Mouse (Mus musculus) myocyte (in vitro differentiated cells): ENCODE results near the gene Tmc6. TPM values are rescaled to one million over a fixed set of nuclear protein-coding genes. Genes with fewer than 3 reads are reported as not detected.

Experiments
- H3K27me3 ChIP-seq: one replicate; pipeline ENCODE4 v1.6.1; 2011; ENCODE audit not compliant: control insufficient read depth, insufficient read depth, insufficient read length
- H3K36me3 ChIP-seq: one replicate; pipeline ENCODE4 v1.6.1; 2011; ENCODE audit not compliant: control insufficient read depth, insufficient read depth
- H3K4me2 ChIP-seq: one replicate; pipeline ENCODE4 v1.6.1; 2011; ENCODE audit warnings: low read depth, control low read depth
- H3K4me3 ChIP-seq: one replicate; pipeline ENCODE4 v1.5.1; 2011; ENCODE audit warnings: mild to moderate bottlenecking, control low read depth, moderate library complexity
- H3K79me2 ChIP-seq: one replicate; pipeline ENCODE4 v1.6.1; 2011; ENCODE audit not compliant: control insufficient read depth, insufficient read depth
- H3ac ChIP-seq: one replicate; pipeline ENCODE4 v1.6.1; 2011; ENCODE audit not compliant: control insufficient read depth, insufficient read length
- CEBPB ChIP-seq: IDR thresholded peaks from 2 replicates; pipeline ENCODE4 v1.6.1; 2011; ENCODE audit warnings: mild to moderate bottlenecking, moderate library complexity; ENCODE audit not compliant: poor library complexity, insufficient read depth, severe bottlenecking
- E2F4 ChIP-seq: IDR thresholded peaks from one replicate; pipeline ENCODE4 v1.6.1; 2011; ENCODE audit warnings: mild to moderate bottlenecking, control low read depth, moderate library complexity; ENCODE audit not compliant: insufficient read depth
- MAX ChIP-seq: IDR thresholded peaks from one replicate; pipeline ENCODE4 v1.6.1; 2011; ENCODE audit warnings: low read depth, mild to moderate bottlenecking, control low read depth
- MYOD1 ChIP-seq, 3 experiments: IDR thresholded peaks; one replicate each; pipeline ENCODE4 v1.6.1; 2011; ENCODE audit warnings: control low read depth in 2 of 3, low read depth in 2 of 3, mild to moderate bottlenecking in 2 of 3, moderate library complexity in 1 of 3; ENCODE audit not compliant: insufficient read length in 2 of 3, control insufficient read depth in 1 of 3
- MYOG ChIP-seq, 3 experiments: IDR thresholded peaks; one replicate each; pipeline ENCODE4 v1.6.1; 2011; ENCODE audit warnings: control low read depth in 2 of 3, low read depth in 2 of 3, mild to moderate bottlenecking in 2 of 3; ENCODE audit not compliant: insufficient read length in 2 of 3, control insufficient read depth in 1 of 3, insufficient read depth in 1 of 3
- POLR2A ChIP-seq: IDR thresholded peaks from one replicate; pipeline ENCODE4 v1.6.1; 2011; ENCODE audit warnings: low read depth, mild to moderate bottlenecking, control low read depth, moderate library complexity; ENCODE audit not compliant: insufficient read length
- POLR2AphosphoS2 ChIP-seq: IDR thresholded peaks from one replicate; pipeline ENCODE4 v1.6.1; 2011; ENCODE audit warnings: low read depth, control low read depth; ENCODE audit not compliant: insufficient read length
- REST ChIP-seq: IDR thresholded peaks from one replicate; pipeline ENCODE4 v1.6.1; 2011; ENCODE audit warnings: mild to moderate bottlenecking, control low read depth, moderate library complexity; ENCODE audit not compliant: insufficient read depth, insufficient read length
- SRF ChIP-seq: IDR thresholded peaks from one replicate; pipeline ENCODE4 v1.6.1; 2011; ENCODE audit warnings: low read depth; ENCODE audit not compliant: control insufficient read depth, insufficient read length
- TCF12 ChIP-seq: IDR thresholded peaks from one replicate; pipeline ENCODE4 v1.6.1; 2011; ENCODE audit warnings: mild to moderate bottlenecking, control low read depth; ENCODE audit not compliant: poor library complexity, insufficient read depth, severe bottlenecking
- TCF3 ChIP-seq: IDR thresholded peaks from one replicate; pipeline ENCODE4 v1.6.1; 2011; ENCODE audit warnings: low read depth, control low read depth; ENCODE audit not compliant: insufficient read length
- USF1 ChIP-seq: IDR thresholded peaks from one replicate; pipeline ENCODE4 v1.6.1; 2011; ENCODE audit warnings: low read depth, mild to moderate bottlenecking, control low read depth, moderate library complexity
- polyA plus RNA-seq: library from polyadenylated mRNA; unstranded; fragments of >200 nt; fragmentation: generic; extraction: Trizol; gene quantifications from one replicate; pipeline ENCODE4 v1.2.1, GENCODE M21; 2012; ENCODE audit warnings: missing spikeins

Tmc6 gene
- polyA plus RNA-seq, 1 experiment: 51.9 TPM

DNA sequence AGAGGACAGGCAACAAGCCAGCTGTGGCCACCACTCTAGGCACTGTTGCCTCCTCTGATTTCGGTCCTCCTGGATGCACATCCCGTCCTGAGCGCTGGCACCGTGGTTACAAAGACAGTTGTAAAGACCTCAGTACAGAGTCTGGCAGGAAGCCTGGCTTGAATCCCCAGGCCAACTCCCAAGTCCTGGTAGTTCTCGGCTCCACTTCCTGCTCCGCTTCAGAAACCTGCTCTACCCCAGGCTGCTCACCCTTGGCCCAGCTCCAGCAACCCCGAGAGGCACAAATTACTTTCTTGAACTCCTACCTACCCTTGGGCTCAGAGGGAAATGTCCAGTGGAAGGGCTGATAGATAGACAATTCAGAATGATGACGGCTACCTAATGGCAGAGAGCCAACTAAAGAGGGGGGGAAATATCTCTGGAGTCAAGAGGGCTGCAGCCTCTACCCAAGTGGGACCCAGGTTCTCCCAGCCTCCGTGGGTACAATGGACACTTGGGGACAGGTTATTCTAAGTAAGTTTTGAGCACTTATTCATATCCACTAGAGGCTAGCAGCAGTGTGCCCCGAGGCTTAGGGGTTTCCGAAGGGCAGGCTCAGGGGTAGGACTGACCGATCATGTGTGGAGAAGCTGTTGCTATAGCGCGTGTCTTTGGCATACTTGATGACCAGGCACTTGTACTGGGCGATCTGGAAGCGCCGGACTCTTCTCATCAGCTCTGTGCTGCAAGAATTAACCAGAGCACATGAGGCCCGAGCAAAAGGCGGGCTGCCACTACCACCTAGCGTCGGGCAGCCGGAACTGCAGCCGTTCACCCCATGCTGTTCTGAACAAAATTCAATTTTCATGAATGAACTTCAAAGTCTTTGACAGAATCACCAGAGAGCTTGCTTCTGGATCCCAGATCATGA, 42.3 kb upstream of the Tmc6 start:
- no peak overlapping the region for H3ac ChIP-seq

DNA sequence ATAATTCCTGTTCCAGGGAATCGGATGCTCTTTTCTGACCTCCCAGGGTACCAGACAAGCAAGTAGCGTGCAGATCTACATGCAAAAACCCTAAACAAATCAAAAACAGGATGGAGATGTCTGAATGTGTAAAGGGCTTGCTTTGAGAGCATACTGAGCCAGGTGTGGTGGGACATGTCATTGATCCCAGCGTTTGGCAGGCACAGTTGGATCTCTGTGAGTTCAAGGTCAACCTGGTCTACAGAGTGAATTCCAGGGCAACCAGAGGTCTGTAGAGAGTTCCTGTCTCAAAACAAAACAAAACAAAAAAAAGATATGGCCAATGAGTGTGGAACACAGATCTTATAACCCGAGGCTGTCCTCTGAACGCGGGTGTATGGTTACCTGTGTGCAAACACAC, 41.4 kb upstream of the Tmc6 start:
- peak overlapping the region; percentile 94 for H3K4me2 ChIP-seq
- peaks cover 11% of the 10 kb centered on the region for H3K36me3 ChIP-seq
- H3K4me3 ChIP-seq: peak overlapping the region; percentile 45
- no peak for TF ChIP-seq REST
- TF ChIP-seq SRF: no peak
- no peak for TF ChIP-seq USF1
- TF ChIP-seq E2F4: no peak
- TF ChIP-seq POLR2AphosphoS2: no peak
- TF ChIP-seq CEBPB: no peak
- TF ChIP-seq POLR2A: no peak
- TF ChIP-seq MAX: no peak
- TF ChIP-seq MYOD1 (IDR thresholded peaks at IDR 0.05; ENCODE audit: control insufficient read depth in 1 of 3, insufficient read length in 2 of 3, low read depth in 2 of 3): no peak
- no peak for TF ChIP-seq TCF12
- no peak for TF ChIP-seq TCF3
- TF ChIP-seq MYOG (IDR thresholded peaks at IDR 0.05; ENCODE audit: control insufficient read depth in 1 of 3, insufficient read depth in 1 of 3, insufficient read length in 2 of 3, low read depth in 2 of 3): no peak
- no peaks in the 10 kb centered on the region for H3K27me3 ChIP-seq
- peaks cover 44% of the 10 kb centered on the region for H3K79me2 ChIP-seq
- H3ac ChIP-seq: no peak overlapping the region

More for the DNA sequence above, 42.3 kb upstream of the Tmc6 start:
- Histone ChIP-seq H3K4me3 (peak overlapping the region; percentile 45), H3K79me2 (peaks cover 36% of the 10 kb centered on the region), H3K4me2 (peak overlapping the region; percentile 94), H3K36me3 (peaks cover 7% of the 10 kb centered on the region), H3K27me3 (no peaks in the 10 kb centered on the region)
- TF ChIP-seq MYOG (IDR thresholded peaks at IDR 0.05; ENCODE audit: control insufficient read depth in 1 of 3, insufficient read depth in 1 of 3, insufficient read length in 2 of 3, low read depth in 2 of 3) (no peak), MYOD1 (IDR thresholded peaks at IDR 0.05; ENCODE audit: control insufficient read depth in 1 of 3, insufficient read length in 2 of 3, low read depth in 2 of 3) (peak in 1 of 3 experiments; percentile 13), POLR2A (peak; percentile 25), MAX (no peak), POLR2AphosphoS2 (peak; percentile 57)

DNA sequence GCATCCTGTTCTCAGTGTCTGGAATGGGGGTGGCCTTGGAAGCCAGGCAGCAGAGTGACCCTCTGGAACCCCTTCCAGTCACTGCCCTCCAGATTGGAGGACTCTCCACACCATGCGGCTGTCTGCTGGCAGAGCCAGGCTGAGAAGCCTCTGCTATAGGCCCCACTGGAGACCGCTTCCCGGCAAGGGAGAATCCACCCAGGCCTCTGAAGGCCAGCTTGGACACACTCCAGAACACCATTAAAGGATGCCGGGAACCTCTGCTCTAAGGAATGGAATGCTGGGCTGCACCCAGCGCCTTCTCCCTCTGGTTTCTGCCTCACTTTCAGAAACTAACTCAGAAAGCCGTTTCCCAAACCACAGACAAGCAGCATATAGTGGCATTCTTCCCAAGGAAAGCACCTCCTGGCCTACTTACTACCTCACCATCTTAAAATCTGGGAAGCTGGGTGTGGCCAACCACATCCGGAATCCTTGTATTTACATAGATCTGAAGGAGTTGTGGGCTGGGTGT, 40.8 kb upstream of the Tmc6 start:
- Histone ChIP-seq H3K79me2 (peaks cover 49% of the 10 kb centered on the region), H3K4me3 (no peak overlapping the region), H3ac (no peak overlapping the region), H3K27me3 (no peaks in the 10 kb centered on the region), H3K36me3 (peaks cover 17% of the 10 kb centered on the region), H3K4me2 (peak overlapping the region; percentile 94)
- TF ChIP-seq POLR2A (peak; percentile 29), REST (no peak), MYOG (IDR thresholded peaks at IDR 0.05; ENCODE audit: control insufficient read depth in 1 of 3, insufficient read depth in 1 of 3, insufficient read length in 2 of 3, low read depth in 2 of 3) (no peak), USF1 (no peak), E2F4 (no peak), CEBPB (no peak), POLR2AphosphoS2 (peak; percentile 61), TCF3 (no peak), TCF12 (no peak)

DNA sequence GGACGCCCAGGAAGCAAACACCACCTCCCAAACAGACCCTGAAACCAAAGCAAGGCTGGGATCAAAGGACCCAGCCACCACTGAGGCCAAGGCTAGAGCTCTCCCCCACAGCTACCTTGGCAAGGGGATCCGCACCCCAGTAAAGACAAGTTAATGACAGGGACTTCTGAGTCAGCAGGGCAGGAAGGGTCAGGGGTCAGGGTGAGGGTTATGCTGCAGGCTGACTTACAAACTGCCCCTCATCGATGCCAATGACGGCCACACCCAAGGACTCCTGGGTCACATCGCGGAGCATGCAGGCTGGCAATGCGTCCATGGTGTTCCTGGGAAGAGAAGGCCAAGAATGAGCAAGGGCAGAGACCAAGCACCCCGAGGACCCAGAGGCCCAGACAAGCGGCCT, 39.9 kb upstream of the Tmc6 start:
- TF ChIP-seq MYOG (IDR thresholded peaks at IDR 0.05; ENCODE audit: control insufficient read depth in 1 of 3, insufficient read depth in 1 of 3, insufficient read length in 2 of 3, low read depth in 2 of 3): no peak
- TF ChIP-seq USF1: no peak
- no peak for TF ChIP-seq SRF
- TF ChIP-seq TCF12: no peak
- TF ChIP-seq MYOD1 (IDR thresholded peaks at IDR 0.05; ENCODE audit: control insufficient read depth in 1 of 3, insufficient read length in 2 of 3, low read depth in 2 of 3): no peak
- peak; percentile 65 for TF ChIP-seq POLR2AphosphoS2
- no peak overlapping the region for H3ac ChIP-seq
- H3K4me3 ChIP-seq: no peak overlapping the region
- peak overlapping the region; percentile 94 for H3K4me2 ChIP-seq
- peaks cover 24% of the 10 kb centered on the region for H3K36me3 ChIP-seq
- H3K27me3 ChIP-seq: no peaks in the 10 kb centered on the region
- H3K79me2 ChIP-seq: peaks cover 58% of the 10 kb centered on the region

DNA sequence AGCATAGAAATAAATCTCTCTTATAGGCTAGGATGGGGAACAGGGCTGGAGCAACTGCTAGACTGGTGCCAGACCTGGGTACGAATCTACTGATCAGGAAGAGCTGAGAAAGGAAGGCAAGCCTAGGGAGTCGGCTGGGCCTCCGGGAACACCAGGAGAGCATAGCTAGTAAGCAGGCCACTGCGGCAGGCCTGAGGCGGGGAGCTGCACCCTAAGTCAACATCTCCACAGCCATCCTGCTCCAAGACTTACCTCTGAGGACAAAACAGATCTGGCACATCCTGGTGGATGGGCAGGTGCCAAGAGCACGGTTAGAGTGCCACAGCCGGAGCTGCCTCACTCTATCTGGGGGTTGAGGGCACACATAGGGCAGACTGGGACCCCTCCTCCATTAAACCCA, 38.2 kb upstream of the Tmc6 start:
- Histone ChIP-seq H3ac (no peak overlapping the region), H3K27me3 (no peaks in the 10 kb centered on the region), H3K36me3 (peaks cover 24% of the 10 kb centered on the region), H3K4me2 (no peak overlapping the region), H3K79me2 (peaks cover 55% of the 10 kb centered on the region), H3K4me3 (no peak overlapping the region)
- TF ChIP-seq MAX (no peak), MYOD1 (IDR thresholded peaks at IDR 0.05; ENCODE audit: control insufficient read depth in 1 of 3, insufficient read length in 2 of 3, low read depth in 2 of 3) (no peak), E2F4 (no peak), CEBPB (no peak), REST (no peak)
